Mouse (Mus musculus): ENCODE measurements at regions not wholly inside any gene's neighbourhood (a gene's known extent, or its start where the extent isn't known, plus 50 kb on each side); places are given as distances from the start of the nearest gene placed in this dataset.

DNA sequence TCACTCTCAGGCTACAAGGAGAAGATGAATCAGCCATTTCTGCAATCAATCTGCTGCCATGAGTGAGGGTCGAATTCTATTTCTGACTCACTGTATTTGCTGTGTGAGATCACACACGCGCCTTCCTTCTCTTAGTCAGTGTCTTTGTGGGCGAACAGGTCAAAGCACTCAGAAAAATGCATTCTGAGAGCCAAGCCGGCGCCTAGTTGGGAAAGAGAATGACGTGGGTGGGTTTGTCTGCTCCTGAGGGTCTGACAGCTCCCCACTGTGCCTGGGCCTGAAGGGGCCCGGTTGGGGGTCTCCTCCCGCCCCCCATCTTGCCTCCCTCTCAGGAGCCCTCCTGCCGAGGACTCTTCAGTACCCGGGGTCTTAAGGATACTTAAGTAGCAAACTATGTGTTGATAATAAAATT lies 143.3 kb upstream of the Mvb12b start:
- WGBS: 9% methylated on average over 11 of the region's 11 CpGs
- H3K4me2 ChIP-seq (replicated peaks; ENCODE audit: low read depth, low read length): no peak overlapping the region
- no peaks in the 10 kb centered on the region for H3K27me3 ChIP-seq (ENCODE audit: control insufficient read depth, insufficient read depth, low read length)
- ATAC-seq (ENCODE audit: insufficient number of reproducible peaks, insufficient read depth, low FRiP score, low read depth): no peak
- no peaks in the 10 kb centered on the region for H3K36me3 ChIP-seq (ENCODE audit: control insufficient read depth, insufficient read depth, low read length)
- H3K27ac ChIP-seq (ENCODE audit: low read length): no peak overlapping the region; the same call in 1 of the 2 replicates
- H3K9ac ChIP-seq (replicated peaks; ENCODE audit: low read depth, low read length): no peak overlapping the region
- no peak overlapping the region for H3K4me3 ChIP-seq (ENCODE audit: low read depth, low read length)
- H3K9me3 ChIP-seq (ENCODE audit: control insufficient read depth, low read depth, low read length): no peaks in the 10 kb centered on the region
- H3K4me1 ChIP-seq (ENCODE audit: control insufficient read depth, insufficient read depth, low read length): peaks cover 21% of the 10 kb centered on the region

GRCm38 (mm10) chr2:34027445-34027844 lies 139.7 kb upstream of the Mvb12b start:
- peak; percentile 56 for ATAC-seq (ENCODE audit: insufficient number of reproducible peaks, insufficient read depth, low FRiP score, low read depth)
- Histone ChIP-seq H3K9ac (replicated peaks; ENCODE audit: low read depth, low read length) (no peak overlapping the region), H3K27ac (ENCODE audit: low read length) (no peak overlapping the region), H3K4me3 (ENCODE audit: low read depth, low read length) (no peak overlapping the region), H3K36me3 (ENCODE audit: control insufficient read depth, insufficient read depth, low read length) (no peaks in the 10 kb centered on the region), H3K4me2 (replicated peaks; ENCODE audit: low read depth, low read length) (no peak overlapping the region), H3K4me1 (ENCODE audit: control insufficient read depth, insufficient read depth, low read length) (peaks cover 21% of the 10 kb centered on the region), H3K9me3 (ENCODE audit: control insufficient read depth, low read depth, low read length) (no peaks in the 10 kb centered on the region), H3K27me3 (ENCODE audit: control insufficient read depth, insufficient read depth, low read length) (no peaks in the 10 kb centered on the region)
- 25% methylated on average over 9 of the region's 9 CpGs for WGBS

GRCm38 (mm10) chr2:34026566-34027360 lies 139.0 kb upstream of the Mvb12b start:
- Histone ChIP-seq H3K27ac (ENCODE audit: low read length) (no peak overlapping the region), H3K4me2 (replicated peaks; ENCODE audit: low read depth, low read length) (no peak overlapping the region), H3K4me3 (ENCODE audit: low read depth, low read length) (no peak overlapping the region), H3K9ac (replicated peaks; ENCODE audit: low read depth, low read length) (no peak overlapping the region), H3K36me3 (ENCODE audit: control insufficient read depth, insufficient read depth, low read length) (no peaks in the 10 kb centered on the region), H3K27me3 (ENCODE audit: control insufficient read depth, insufficient read depth, low read length) (no peaks in the 10 kb centered on the region), H3K4me1 (ENCODE audit: control insufficient read depth, insufficient read depth, low read length) (peaks cover 21% of the 10 kb centered on the region), H3K9me3 (ENCODE audit: control insufficient read depth, low read depth, low read length) (peaks cover 2% of the 10 kb centered on the region; the same call in 1 of the 2 replicates)
- ATAC-seq (ENCODE audit: insufficient number of reproducible peaks, insufficient read depth, low FRiP score, low read depth): no peak
- WGBS: 74% methylated on average over 16 of the region's 16 CpGs

DNA sequence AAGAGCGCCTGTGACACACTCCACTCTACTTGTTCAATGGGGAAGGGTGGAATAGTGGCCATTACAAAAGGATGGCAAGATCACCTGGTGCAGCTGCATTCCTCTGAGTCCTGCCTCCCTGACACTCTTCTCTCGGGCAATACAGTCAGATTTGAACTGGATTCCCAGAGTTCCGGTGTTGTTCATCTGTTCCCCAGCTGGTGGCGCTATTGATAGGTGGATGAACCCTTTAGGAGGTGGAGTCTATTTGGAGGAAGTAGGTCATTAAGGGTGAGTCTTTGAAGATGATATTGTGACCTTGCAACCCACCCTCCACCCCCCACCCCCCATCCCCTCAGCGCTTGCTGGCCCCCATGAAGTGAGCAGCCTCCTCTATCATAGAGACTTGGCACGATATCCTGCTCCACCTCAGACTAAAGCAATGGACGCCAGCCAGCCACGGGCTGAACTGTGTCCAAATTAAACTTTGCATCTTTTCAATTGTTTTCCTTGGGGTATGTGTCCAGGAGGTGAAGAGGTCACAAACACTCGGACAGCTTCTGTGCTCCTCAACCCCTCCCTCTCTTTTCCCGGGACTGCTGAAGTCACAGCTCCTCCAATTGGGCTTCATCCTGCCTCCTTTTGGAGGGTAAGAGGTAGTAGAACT lies 138.1 kb upstream of the Mvb12b start:
- Histone ChIP-seq H3K4me2 (replicated peaks; ENCODE audit: low read depth, low read length) (no peak overlapping the region), H3K4me3 (ENCODE audit: low read depth, low read length) (no peak overlapping the region), H3K36me3 (ENCODE audit: control insufficient read depth, insufficient read depth, low read length) (no peaks in the 10 kb centered on the region), H3K9ac (replicated peaks; ENCODE audit: low read depth, low read length) (no peak overlapping the region), H3K27ac (ENCODE audit: low read length) (no peak overlapping the region), H3K9me3 (ENCODE audit: control insufficient read depth, low read depth, low read length) (peaks cover 2% of the 10 kb centered on the region; the same call in 1 of the 2 replicates), H3K27me3 (ENCODE audit: control insufficient read depth, insufficient read depth, low read length) (no peaks in the 10 kb centered on the region), H3K4me1 (ENCODE audit: control insufficient read depth, insufficient read depth, low read length) (peaks cover 13% of the 10 kb centered on the region)
- ATAC-seq (ENCODE audit: insufficient number of reproducible peaks, insufficient read depth, low FRiP score, low read depth): no peak
- 66% methylated on average over 10 of the region's 10 CpGs for WGBS

GRCm38 (mm10) chr2:34017142-34017453 lies 129.4 kb upstream of the Mvb12b start:
- 71% methylated on average over 5 of the region's 5 CpGs for WGBS

GRCm38 (mm10) chr2:34016350-34017141 lies 128.8 kb upstream of the Mvb12b start:
- Histone ChIP-seq H3K4me2 (replicated peaks; ENCODE audit: low read depth, low read length) (no peak overlapping the region), H3K4me3 (ENCODE audit: low read depth, low read length) (no peak overlapping the region), H3K27me3 (ENCODE audit: control insufficient read depth, insufficient read depth, low read length) (no peaks in the 10 kb centered on the region), H3K4me1 (ENCODE audit: control insufficient read depth, insufficient read depth, low read length) (0 out of 2 replicates have a peak, but pooled peaks cover 2% of the 10 kb centered on the region), H3K9me3 (ENCODE audit: control insufficient read depth, low read depth, low read length) (no peaks in the 10 kb centered on the region), H3K36me3 (ENCODE audit: control insufficient read depth, insufficient read depth, low read length) (no peaks in the 10 kb centered on the region), H3K27ac (ENCODE audit: low read length) (no peak overlapping the region), H3K9ac (replicated peaks; ENCODE audit: low read depth, low read length) (no peak overlapping the region)
- no peak for ATAC-seq (ENCODE audit: insufficient number of reproducible peaks, insufficient read depth, low FRiP score, low read depth)
- WGBS: 55% methylated on average over 20 of the region's 20 CpGs

More at GRCm38 (mm10) chr2:34017142-34017453, 129.4 kb upstream of the Mvb12b start:
- Histone ChIP-seq H3K27ac (ENCODE audit: low read length) (no peak overlapping the region), H3K9ac (replicated peaks; ENCODE audit: low read depth, low read length) (no peak overlapping the region), H3K4me2 (replicated peaks; ENCODE audit: low read depth, low read length) (no peak overlapping the region), H3K9me3 (ENCODE audit: control insufficient read depth, low read depth, low read length) (peaks cover 2% of the 10 kb centered on the region; the same call in 1 of the 2 replicates), H3K4me1 (ENCODE audit: control insufficient read depth, insufficient read depth, low read length) (0 out of 2 replicates have a peak, but pooled peaks cover 2% of the 10 kb centered on the region), H3K27me3 (ENCODE audit: control insufficient read depth, insufficient read depth, low read length) (no peaks in the 10 kb centered on the region), H3K36me3 (ENCODE audit: control insufficient read depth, insufficient read depth, low read length) (no peaks in the 10 kb centered on the region), H3K4me3 (ENCODE audit: low read depth, low read length) (no peak overlapping the region)
- ATAC-seq (ENCODE audit: insufficient number of reproducible peaks, insufficient read depth, low FRiP score, low read depth): no peak

DNA sequence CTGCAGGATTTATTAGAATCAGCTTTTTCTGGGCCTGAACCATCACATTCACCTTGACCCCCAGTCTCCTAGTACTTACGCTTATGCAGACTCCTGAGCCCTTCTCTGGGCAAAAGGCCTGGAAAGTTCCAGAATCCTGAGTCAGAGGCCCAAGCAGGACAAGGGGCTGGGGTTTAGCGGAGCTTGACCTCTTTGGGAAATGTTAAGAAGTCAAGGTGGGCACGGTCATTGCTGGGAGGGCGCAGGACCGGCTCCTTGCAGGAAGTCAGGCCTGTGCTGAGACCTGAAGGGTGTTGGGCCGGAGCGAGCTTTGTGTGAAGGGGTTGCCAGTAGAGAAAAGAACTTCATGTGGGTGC lies 127.9 kb upstream of the Mvb12b start:
- Histone ChIP-seq H3K27me3 (ENCODE audit: control insufficient read depth, insufficient read depth, low read length) (no peaks in the 10 kb centered on the region), H3K4me1 (ENCODE audit: control insufficient read depth, insufficient read depth, low read length) (0 out of 2 replicates have a peak, but pooled peaks cover 2% of the 10 kb centered on the region), H3K4me3 (ENCODE audit: low read depth, low read length) (no peak overlapping the region), H3K36me3 (ENCODE audit: control insufficient read depth, insufficient read depth, low read length) (no peaks in the 10 kb centered on the region), H3K9ac (replicated peaks; ENCODE audit: low read depth, low read length) (no peak overlapping the region), H3K4me2 (replicated peaks; ENCODE audit: low read depth, low read length) (no peak overlapping the region), H3K9me3 (ENCODE audit: control insufficient read depth, low read depth, low read length) (no peaks in the 10 kb centered on the region), H3K27ac (ENCODE audit: low read length) (no peak overlapping the region)
- ATAC-seq (ENCODE audit: insufficient number of reproducible peaks, insufficient read depth, low FRiP score, low read depth): no peak
- WGBS: 84% methylated on average over 7 of the region's 7 CpGs

DNA sequence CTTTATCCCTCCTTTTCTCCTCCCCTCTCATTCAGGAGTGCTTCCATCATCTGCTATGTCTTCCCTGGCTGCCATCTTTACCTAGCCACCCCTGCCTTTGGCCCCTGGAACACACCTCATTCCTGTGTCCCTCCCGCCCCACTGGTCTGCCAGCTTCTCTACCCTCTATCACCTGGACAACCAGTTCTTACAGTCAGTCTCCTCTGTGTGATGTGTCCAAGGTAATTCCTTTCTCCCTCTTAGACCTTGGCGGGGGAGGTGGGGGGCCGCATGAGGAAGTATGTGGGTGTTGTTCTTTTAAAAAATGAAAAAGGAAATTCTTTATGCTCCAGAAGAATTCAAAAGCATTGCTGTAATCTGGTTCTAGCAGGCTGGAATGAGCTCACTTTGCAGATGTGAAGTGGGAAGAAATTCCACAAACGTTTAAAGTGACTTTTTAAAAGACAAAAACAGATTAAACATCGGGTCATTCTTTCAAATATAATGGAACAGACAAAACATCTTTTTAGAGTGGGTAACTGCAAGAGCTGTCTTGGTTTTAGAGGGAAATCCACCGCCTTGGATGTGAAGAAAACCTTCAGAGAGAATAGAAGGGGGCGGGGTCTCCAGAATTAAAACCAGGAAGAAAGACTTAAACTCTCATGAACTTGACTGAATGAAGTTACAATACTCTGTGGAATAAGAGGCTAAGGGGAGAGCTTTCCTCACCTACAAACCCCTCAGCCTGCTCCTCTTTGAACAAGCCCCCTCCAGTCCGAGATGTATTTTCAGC lies 127.3 kb upstream of the Mvb12b start:
- H3K9ac ChIP-seq (replicated peaks; ENCODE audit: low read depth, low read length): no peak overlapping the region
- no peak for ATAC-seq (ENCODE audit: insufficient number of reproducible peaks, insufficient read depth, low FRiP score, low read depth)
- H3K4me1 ChIP-seq (ENCODE audit: control insufficient read depth, insufficient read depth, low read length): 0 out of 2 replicates have a peak, but pooled peaks cover 2% of the 10 kb centered on the region
- no peaks in the 10 kb centered on the region for H3K9me3 ChIP-seq (ENCODE audit: control insufficient read depth, low read depth, low read length)
- no peak overlapping the region for H3K4me2 ChIP-seq (replicated peaks; ENCODE audit: low read depth, low read length)
- no peaks in the 10 kb centered on the region for H3K36me3 ChIP-seq (ENCODE audit: control insufficient read depth, insufficient read depth, low read length)
- no peak overlapping the region; the same call in 1 of the 2 replicates for H3K27ac ChIP-seq (ENCODE audit: low read length)
- no peak overlapping the region for H3K4me3 ChIP-seq (ENCODE audit: low read depth, low read length)
- 58% methylated on average over 8 of the region's 8 CpGs for WGBS
- H3K27me3 ChIP-seq (ENCODE audit: control insufficient read depth, insufficient read depth, low read length): no peaks in the 10 kb centered on the region
